Mouse (Mus musculus) spleen, adult 2 months (tissue): Measurements from ENCODE around the gene D8Ertd738e.

Experiments used
- CTCF ChIP-seq: fragments of 200-500 bp; IDR thresholded peaks from 2 replicates; pipeline ENCODE4 v1.5.1; 2011; ENCODE audit warnings: mild to moderate bottlenecking, inconsistent platforms; ENCODE audit not compliant: insufficient read depth, insufficient read length, insufficient replicate concordance; ENCODE audit errors: extremely low read depth
- POLR2A ChIP-seq: fragments of 200-500 bp; IDR thresholded peaks from 2 replicates; pipeline ENCODE4 v1.6.1; 2011; ENCODE audit warnings: low read depth, low read length, inconsistent platforms

- no peak for TF ChIP-seq CTCF
- peak; percentile 94 for TF ChIP-seq POLR2A
Measured at GRCm38 (mm10) chr8:84249257-84250170, at the start of gene D8Ertd738e.
